Mouse (Mus musculus): ENCODE data around the gene Ak1. TPM values are rescaled to one million over a fixed set of nuclear protein-coding genes. Genes with fewer than 3 reads are reported as not detected.

Ak1 gene
- polyA plus RNA-seq, 1 experiment: 154 TPM

DNA sequence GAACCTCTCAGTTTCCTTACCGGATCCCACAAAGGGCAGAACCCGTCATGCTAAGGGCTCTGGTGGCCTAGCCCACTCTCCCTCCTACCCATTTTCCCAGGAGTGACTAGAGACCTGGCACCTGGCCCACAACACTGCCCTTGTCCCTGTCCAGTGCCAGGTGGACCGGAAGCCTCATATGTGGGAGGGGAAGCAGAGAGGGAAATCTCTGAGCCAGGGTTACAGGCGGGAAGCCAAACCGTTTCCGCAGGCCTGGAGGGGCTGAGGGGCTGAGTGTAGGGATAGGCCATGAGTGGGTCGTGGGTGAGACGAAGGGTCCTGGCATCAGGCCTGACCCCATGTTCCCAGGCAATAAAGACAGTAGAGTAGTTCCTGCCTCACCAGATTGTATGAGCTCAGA lies 23.1 kb upstream of the Ak1 start:
- no peak for DNase-seq (ENCODE audit: extremely low spot score in 1 of 2, low spot score in 1 of 2)

DNA sequence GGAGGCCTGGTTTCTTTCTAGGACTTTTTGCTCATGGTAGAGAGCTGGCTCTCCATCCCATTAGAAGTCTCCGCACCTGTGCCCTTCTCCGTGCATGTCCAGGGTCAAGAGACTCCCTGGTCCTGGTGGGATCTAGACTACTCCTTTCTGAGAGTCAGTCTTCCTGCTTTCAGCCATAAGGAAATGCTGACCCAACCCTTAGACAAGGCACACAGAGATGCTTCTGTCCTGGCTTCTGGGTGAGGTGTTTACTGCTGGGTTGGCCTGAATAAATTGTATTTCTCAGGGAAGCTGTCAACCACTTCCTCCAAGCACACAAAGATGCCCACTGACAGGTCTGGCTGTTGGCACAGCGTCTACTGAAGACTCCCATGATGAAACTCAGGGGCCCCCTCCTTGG lies 22.1 kb upstream of the Ak1 start, which contains the start of gene St6galnac6:
St6galnac6 (plus strand) TSS at position 301 of the 400 bp plus-strand sequence.
- DNase-seq (ENCODE audit: extremely low spot score in 1 of 2, low spot score in 1 of 2): no peak

DNA sequence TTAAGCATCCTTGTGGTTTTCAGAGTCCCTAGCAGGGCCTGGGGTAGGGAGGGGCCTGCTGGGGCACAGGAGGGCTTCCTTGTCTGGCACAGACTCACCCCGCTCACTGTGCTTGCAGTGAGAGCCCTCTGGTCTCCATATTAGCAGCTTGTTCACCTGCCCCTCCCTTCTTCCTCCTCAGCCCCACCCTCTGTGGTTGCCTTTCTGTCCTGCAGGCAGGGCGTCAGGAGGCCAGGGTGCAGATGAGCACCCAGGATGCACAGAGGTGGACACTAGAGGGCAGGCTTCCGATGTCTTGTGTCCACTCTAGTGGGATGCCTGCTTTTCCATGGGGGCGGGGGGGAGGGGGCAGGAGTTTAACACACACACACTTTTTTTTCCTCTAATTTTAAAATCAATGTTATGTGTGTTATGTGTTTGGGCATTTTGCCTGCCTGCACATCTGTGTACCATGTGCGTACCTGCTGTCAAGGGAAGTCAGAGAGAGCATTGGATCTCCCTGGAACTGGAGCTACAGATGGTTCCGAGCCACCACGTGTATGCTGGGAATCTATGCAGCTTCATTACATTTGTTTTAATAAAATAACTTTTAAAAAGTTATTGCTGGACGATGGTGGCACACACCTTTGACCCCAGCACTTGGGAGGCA lies 20.0 kb upstream of the Ak1 start:
- DNase-seq (ENCODE audit: extremely low spot score in 1 of 2, low spot score in 1 of 2): no peak

DNA sequence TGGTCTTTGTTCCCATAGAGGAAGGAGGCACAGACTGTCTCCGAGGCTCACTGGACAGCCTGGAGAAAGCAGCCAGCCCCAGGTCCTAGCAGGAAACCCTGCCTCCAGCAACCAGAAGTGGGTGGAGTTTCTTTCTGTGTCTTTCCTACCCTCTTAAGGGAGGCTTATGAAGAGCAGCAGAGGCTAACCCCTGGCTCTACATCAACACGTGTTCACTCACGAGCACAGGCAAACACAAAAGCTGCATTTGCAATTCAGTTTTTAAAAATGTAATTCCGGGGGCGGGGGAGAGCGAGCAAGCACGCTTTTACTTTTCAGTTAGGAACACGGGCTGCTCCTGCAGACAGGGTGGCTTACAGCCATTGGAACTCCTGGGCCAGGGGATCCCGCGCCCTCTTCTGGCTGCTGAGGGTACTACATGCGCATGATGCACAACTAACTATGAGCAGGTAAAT lies 18.9 kb upstream of the Ak1 start:
- DNase-seq (ENCODE audit: extremely low spot score in 1 of 2, low spot score in 1 of 2): peak; percentile 86 to 95

DNA sequence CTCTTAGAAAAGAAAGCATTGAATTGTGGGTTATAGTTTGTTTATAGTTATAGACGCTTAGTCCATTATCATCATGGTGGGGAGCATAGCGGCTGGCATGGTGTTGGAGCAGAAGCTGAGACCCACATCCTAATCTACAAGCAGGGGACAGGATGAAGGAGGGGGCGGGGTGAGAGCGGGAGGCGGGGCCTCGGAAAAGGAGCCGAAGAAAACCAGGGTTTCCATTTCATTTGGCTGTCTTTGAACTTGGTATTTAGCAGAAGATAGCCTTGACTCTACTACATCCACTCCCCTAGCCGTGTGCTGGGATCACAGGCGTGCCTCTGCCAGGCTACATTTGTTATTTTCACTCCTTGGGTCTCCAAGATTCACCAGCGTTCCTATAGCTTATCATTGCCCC lies 16.9 kb upstream of the Ak1 start:
- no peak for DNase-seq (ENCODE audit: extremely low spot score in 1 of 2, low spot score in 1 of 2)

DNA sequence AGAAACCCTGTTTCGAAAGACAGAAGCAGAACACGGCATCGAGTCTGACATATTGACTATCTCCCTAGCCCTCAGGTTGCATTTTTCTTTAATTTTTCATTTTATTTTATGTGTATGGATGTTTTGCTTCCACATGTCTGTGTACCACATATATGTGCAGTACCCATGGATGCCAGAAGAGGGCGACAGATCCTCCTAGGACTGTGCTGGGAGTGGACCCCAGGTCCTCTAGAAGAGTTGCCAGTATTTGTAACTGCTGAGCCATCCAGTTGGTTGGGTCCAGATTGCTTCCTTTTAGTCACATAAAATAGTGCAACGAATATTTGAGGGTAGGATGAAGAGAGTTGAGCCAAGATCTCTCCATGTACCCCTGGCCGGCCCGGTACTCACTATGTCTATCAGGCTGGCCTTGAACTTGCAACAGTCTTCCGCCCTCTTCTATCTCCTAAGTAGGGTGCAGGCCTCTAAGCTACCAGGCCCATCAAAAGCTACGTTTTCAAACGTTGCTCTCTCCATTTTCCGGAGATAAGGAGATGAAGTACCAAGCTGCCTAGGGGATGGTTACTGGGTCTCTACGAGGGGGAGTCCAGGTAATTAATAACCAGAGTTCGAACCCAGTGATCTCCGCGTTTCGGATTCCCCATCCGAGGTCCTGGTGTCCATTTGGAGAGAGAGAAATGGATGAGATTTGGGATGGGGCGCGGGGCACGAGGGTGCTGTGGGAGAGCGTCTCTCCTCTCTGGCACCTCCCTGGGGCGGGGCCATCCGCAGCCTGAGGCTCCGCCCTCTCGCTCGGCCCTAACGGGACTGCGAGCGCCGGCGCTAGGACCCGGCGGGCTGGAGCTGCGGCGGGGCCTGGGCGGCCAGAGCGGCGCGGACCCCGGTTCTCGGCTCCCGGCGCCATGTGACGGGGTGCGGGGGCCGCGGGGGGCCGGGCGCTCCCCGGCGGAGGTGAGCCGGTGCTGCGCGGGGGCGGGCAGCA lies 15.1 kb upstream of the Ak1 start:
- DNase-seq (ENCODE audit: extremely low spot score in 1 of 2, low spot score in 1 of 2): peak in 1 of 2 experiments; percentile 84

DNA sequence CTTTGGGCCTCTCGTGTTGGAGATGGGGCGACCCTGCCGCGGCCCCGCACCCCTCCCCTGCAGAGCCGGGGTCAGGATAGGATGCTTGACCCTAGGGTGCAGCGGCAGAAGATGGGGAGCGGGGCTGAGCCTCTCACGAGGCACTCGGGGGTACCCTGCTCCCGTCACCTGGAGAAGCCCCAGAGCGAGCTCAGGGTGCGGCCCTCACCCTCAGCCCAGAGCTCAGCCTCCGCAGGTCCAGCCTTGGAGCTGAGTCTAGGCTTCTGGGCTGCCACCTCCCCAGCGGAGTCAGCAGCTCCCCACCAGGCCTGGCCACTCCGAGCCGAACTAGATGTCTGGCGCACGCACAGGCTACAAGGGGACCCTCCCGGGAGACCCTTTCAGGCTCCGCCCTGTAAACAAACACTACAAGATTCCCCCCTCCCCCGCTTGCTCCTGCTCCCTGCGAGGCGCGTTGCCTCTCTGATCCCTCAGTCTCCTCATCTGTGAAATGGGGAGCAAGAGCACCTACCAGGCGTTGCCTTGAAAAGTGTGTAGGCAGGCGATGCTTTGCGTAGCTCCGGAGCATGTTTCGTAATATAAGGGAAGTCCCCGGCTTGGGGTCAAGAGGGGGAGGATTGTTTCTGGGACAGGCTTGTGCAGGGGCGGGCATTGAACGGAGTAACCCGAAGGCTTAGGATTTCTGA lies 14.2 kb upstream of the Ak1 start:
- peak in 1 of 2 experiments; percentile 66 for DNase-seq (ENCODE audit: extremely low spot score in 1 of 2, low spot score in 1 of 2)

DNA sequence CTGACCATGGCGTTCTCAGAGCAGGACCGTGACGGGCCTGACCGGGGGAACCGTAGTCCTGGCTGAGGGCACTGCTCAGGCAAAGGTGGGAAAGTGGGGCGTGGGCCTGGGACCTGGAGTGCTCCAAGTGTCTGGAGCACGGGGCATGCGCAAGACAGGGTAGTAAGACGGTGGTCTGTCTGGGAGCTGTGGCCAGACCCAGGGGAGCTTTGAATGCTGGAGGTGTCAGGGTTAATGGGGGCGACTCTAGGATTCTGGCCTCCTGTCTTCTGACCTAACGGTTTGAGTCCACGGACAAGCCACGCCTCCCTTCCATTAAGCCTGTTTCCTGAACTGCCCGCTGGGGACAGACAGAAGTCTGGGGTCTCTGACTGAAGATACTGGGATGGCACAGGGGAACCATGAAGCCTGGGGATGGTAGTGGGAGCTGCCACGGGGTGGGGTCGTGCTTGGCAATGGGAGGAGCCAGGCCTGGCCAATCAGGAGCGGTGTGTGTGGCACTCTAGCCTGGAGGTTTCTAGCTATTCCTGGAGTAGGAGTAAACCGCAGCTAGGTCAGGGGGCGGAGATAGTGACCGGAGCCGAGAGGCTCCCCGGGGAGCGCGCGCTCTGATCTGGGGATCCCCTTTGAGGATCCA lies 13.3 kb upstream of the Ak1 start:
- DNase-seq (ENCODE audit: extremely low spot score in 1 of 2, low spot score in 1 of 2): peak in 1 of 2 experiments; percentile 52

DNA sequence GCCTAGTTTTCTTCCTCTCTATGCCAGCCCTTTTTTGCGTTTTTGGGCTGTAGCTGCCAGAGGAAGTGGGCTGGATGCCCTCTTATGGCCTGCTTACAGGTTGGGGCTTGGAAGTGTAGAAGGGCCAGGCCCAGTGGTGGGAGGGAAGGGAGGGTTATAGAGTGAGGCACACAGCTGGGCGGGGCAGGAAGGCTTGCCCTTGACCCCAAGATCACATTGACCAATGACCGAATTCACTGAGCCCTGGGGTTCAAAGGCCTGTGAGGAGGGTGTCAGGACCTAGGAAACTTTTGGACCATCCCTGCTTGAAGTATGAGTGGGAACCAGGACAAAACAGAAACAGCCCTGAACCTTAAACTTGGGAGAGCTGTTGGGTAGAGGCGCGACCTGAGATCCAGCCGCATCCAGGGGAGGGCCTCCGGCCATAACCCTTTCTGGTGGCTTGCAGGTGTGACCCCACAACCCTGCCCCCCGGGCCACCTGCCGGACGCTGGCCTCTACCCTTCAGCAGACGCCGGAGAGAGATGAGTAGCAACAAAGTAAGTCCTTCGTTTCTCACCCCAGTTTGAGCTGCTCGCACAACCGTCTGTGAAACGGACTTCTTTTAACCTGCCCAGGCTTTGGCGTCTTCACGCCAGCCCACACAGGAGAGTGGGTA lies 12.7 kb upstream of the Ak1 start:
- DNase-seq (ENCODE audit: extremely low spot score in 1 of 2, low spot score in 1 of 2): no peak

DNA sequence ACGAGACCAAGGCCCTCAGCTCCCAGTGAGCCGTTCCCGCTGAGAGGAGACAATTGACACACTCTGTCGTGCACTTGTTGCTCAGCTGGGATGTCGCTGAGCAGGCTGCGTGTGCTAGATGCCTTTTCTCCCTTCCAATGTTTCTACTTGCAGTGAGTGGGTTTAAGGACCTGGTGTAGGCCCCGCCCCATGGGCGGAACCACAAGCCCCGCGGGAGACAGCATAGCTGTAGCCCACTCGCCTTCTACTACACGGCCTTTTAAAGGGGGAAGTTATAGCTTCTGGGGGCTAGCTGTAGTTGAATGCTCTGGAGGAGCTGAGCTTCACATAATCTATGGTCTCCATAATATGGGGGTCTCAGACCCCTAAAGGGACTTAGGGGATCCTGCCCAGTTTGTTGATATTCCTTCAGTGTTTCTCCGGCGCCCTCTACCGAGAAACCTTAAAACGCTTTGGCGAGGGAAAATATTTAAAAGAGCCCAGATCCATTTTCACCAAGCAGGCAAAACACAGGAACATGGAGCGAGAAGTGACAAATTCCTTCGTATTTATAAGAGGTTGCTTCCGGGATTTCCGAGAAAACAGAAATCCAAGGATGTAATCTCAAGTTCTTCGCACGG lies 10.8 kb upstream of the Ak1 start:
- peak in 1 of 2 experiments; percentile 65 for DNase-seq (ENCODE audit: extremely low spot score in 1 of 2, low spot score in 1 of 2)

DNA sequence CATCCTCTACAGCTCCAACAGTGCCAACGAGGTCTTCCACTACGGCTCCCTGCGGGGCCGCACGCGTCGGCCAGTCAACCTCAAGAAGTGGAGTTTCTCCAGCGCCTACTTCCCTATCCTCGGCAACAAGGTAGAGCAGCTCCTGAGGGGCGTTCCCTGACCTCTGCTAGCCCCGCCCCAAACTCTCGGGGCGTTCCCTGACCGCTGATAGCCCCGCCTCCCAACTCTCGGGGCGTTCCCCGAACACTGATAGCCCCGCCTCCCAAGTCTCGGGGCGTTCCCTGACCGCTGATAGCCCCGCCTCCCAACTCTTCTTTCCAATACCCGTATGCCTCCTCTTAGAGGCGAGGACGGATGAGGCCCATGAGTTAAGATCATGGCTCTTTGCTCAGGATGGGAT lies 9.3 kb upstream of the Ak1 start:
- DNase-seq (ENCODE audit: extremely low spot score in 1 of 2, low spot score in 1 of 2): no peak

DNA sequence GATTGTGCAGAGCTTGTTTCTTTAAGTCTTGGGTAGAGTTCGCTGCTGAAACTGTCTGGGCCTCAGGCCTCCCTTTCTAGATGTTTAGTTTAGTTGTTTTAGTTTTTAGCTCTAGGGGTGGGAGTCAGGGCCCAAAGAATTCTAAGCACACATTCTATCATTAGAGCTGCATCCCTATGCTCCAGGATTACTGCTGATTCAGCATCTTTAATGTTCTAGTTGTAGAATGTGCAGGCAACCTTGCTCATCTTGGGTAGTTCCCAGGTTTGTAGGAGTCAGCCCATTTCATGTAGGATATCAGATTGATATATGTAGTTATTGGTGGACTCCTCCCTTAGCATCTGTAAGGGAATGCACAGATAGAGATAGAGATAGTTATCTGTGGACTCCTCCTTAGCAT lies 4.4 kb upstream of the Ak1 start:
- DNase-seq (ENCODE audit: extremely low spot score in 1 of 2, low spot score in 1 of 2): no peak

DNA sequence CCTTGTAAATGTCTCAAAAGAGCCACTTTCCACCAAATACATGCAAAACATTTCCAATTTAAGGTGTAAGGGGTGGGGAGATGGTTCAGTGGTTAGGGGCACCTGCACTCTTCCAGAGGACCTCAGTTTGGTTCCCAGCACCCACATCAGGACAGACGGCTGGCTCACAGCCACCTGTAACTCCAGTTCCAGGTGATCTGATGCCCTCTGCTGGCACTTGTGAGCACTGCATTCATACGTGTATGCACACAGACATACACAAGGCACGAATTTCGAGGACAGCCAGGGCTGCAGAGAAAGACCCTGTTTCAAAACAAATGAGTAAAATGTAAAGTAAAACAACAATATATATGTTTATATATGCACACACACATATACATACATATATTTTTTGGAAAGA lies 4.0 kb upstream of the Ak1 start:
- DNase-seq (ENCODE audit: extremely low spot score in 1 of 2, low spot score in 1 of 2): no peak

DNA sequence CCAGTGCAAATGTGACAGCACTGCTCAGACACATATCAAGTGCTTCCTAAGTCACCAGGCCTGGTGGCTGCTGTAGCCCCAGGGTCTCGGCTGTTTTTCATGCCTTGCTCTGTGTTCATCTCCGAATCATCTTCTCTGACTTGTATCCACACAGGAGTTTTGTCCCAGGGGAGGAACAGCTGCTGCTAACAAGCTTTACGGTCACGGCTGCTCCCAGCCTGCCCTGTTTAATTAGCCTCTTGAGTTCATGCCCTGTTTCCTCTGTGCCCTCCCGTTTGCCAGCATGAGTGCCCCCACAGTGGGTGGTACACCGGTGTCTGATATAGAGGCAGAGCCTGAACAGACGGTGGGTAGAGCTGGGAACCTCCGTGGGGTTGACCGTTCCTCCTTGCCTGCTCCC lies 3.5 kb upstream of the Ak1 start:
- no peak for DNase-seq (ENCODE audit: extremely low spot score in 1 of 2, low spot score in 1 of 2)

DNA sequence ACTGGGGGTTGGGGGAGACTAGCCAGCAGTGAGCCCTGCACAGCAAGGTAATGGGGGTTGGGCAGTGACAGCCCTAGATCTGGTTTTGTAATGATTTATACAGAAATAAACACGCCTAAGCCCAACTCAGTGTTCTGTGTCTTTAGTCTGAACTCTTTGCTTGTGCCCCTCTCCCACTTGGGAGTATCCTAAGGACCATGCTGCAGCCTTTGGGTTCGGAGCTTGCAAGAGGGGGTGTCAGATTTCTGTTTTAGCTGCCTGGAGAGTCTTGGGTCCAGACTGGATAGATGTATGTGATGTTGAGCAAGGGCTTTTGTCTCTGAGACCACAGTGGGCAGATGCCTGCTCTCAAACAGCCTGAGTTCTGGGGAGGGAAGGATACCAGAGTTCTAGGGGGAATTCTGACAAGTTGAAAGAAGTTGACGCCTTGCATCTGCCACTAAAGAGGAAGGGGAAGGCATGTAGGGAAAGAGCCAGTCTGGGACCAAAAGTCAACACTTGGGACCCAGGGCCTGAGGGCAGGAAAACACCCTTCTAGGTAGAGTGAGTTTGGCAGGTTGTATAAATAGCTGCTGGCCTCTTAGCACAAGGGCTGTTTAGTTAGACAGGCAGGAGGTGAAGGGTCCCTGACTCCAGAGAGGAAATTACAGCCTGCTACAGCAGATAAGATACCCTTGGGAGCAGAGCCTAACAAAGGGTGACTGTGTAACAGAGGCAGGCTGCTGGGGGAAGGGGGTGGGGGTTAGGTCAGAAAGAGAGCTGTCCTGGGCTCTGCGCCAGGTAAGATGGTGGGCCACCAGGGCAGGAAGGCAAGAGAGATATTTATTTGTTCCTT lies 659 bp upstream of the Ak1 start:
- DNase-seq (ENCODE audit: extremely low spot score in 1 of 2, low spot score in 1 of 2): no peak

DNA sequence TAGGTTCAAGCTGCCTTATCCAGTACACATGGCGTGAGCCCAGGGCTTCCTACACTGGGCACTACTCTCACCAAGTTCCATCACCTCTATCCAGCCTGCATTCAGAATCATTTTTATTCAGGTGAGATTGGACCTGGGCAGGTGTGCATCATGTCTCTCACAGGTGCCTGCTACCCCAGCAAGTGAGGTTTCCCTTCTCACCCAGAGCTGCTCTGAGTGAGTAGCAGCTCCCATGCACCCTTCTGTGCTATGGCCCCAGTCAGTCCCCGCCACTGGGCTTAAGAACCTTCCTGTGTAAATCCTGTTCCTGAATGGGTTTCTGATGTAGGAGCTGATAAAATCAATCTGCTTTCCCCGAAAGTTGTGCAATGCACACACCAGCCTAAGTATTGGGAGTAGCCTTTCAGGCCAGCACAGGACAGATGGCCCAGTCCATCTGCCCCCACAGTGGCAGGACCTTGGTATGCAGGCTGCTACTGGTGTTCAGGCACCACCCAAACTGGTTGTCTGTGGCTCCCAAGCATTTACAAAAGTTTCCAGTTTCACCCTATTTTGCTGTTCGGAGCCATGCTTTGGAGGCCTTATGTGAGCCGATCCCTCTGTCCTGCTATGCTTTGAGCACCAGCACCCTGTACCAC lies 2.7 kb downstream of the Ak1 start:
- DNase-seq (ENCODE audit: extremely low spot score in 1 of 2, low spot score in 1 of 2): no peak

DNA sequence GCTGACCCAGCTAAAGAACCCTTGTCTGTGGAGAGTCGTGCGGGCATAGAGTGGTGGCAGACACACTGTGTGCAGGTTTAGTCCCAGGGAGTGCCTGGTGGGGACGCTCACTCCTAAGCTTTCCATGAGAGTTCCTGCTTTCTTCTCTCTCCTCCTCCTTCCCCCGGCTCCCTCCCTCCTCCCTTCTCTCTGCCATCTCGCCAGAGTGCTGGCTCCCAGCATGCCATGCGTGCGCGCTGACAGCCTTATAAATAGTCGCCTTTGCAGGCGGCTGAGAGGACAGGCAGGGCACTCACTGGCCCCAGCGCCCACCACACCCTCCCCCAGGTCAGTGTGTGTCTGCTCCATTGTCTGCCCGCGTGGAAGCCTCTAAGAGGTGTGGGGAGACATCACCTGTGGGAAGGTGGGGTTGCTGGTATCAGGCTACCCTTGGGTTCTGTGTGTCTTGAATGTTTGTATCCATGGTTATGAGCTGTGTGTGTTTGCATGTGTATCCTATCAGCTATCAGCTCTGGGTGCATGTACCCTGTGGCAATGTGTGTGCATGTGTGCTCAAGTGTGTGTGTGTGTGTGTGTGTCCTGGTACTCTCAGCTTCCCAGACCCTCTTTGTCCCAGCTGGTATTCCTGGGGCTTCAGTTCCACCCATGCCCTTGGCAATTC lies 3.8 kb downstream of the Ak1 start:
- DNase-seq (ENCODE audit: extremely low spot score in 1 of 2, low spot score in 1 of 2): peak; percentile 87 to 94
